ENCODE assay signal across 9 mouse cellular contexts in genomic region chr5:97598741-97599140, GRCm38 (mm10).
DNase-seq lines count a peak whose midpoint lies in the region; ATAC-seq and TF ChIP-seq lines count a peak whose summit lies in the region.
"Had no signal": no experiment of that assay in that cellular context is flagged by ENCODE, and none has a peak within 500 bp of the region (broad histone marks: within the 10 kb centered on the region; RNA-seq: fewer than 3 reads in every experiment).

No protein-coding gene starts in this region.

- H3K9me3 ChIP-seq in heart, embryonic 10.5 days: no peaks in the 10 kb centered on the region
- H3K9me3 ChIP-seq in midbrain, postnatal 0 days (ENCODE audit: low read length): no peaks in the 10 kb centered on the region
- H3K9me3 ChIP-seq in midbrain, embryonic 13.5 days: no peaks in the 10 kb centered on the region

- intact Hi-C loops in heart, adult 2 months (cut with DNase I): loop anchor here (10.0 kb wide), 1 partner anchor 264 kb away; no protein-coding TSS in a partner anchor

- H3K9ac ChIP-seq in heart, adult 2 months (ENCODE audit: low read depth, low read length): no peak overlapping the region
- H3K9ac ChIP-seq in midbrain, postnatal 0 days (replicated peaks; ENCODE audit: low read length, poor library complexity, severe bottlenecking): no peak overlapping the region
- no peak overlapping the region for H3K9ac ChIP-seq in midbrain, embryonic 13.5 days (replicated peaks)

- no peaks in the 10 kb centered on the region for H3K36me3 ChIP-seq in heart, adult 2 months (ENCODE audit: control insufficient read depth, insufficient read depth, low read length)
- H3K36me3 ChIP-seq in heart, embryonic 10.5 days: no peaks in the 10 kb centered on the region
- no peaks in the 10 kb centered on the region for H3K36me3 ChIP-seq in midbrain, postnatal 0 days (ENCODE audit: insufficient read depth, low read length)
- H3K36me3 ChIP-seq in midbrain, embryonic 13.5 days: no peaks in the 10 kb centered on the region

- ATAC-seq in midbrain, postnatal 0 days (ENCODE audit: low FRiP score): no peak
- no peak for ATAC-seq in midbrain, embryonic 13.5 days

- no peak overlapping the region for H3K4me2 ChIP-seq in midbrain, postnatal 0 days (ENCODE audit: low read depth, low read length, poor library complexity, severe bottlenecking)
- H3K4me2 ChIP-seq in midbrain, embryonic 13.5 days (replicated peaks): no peak overlapping the region

- 72% methylated on average over 9 of the region's 9 CpGs for WGBS in heart, adult 2 months
- WGBS in heart, embryonic 10.5 days: 76% methylated on average over 9 of the region's 9 CpGs
- 82% methylated on average over 9 of the region's 9 CpGs for WGBS in midbrain, postnatal 0 days
- 84% methylated on average over 9 of the region's 9 CpGs for WGBS in midbrain, embryonic 13.5 days

- TF ChIP-seq POLR2A in heart, adult 2 months (IDR thresholded peaks at IDR 0.05; ENCODE audit: insufficient read depth, low read depth, low read length): no peak
- TF ChIP-seq POLR2A in cortical plate, adult 2 months (IDR thresholded peaks at IDR 0.05; ENCODE audit: extremely low read depth, insufficient read depth, low read length): no peak

- no peak overlapping the region for H3K4me3 ChIP-seq in heart, adult 2 months
- H3K4me3 ChIP-seq in heart, embryonic 10.5 days: no peak overlapping the region
- no peak overlapping the region for H3K4me3 ChIP-seq in midbrain, postnatal 0 days (ENCODE audit: low read depth, low read length)
- H3K4me3 ChIP-seq in midbrain, embryonic 13.5 days (replicated peaks): no peak overlapping the region
- no peak overlapping the region for H3K4me3 ChIP-seq in cortical plate, adult 2 months (ENCODE audit: insufficient read depth, low read length)

- peak; percentile 28 for TF ChIP-seq CTCF in heart, adult 2 months (IDR thresholded peaks at IDR 0.05)
- TF ChIP-seq CTCF in midbrain, postnatal 0 days (IDR thresholded peaks at IDR 0.05): peak; percentile 54
- peak; percentile 39 for TF ChIP-seq CTCF in cortical plate, adult 2 months (IDR thresholded peaks at IDR 0.05; ENCODE audit: extremely low read depth, insufficient read depth, low read length)

- no peaks in the 10 kb centered on the region for H3K79me2 ChIP-seq in heart, adult 2 months (replicated peaks; ENCODE audit: control insufficient read depth, insufficient read depth, low read length)

- no peaks in the 10 kb centered on the region for H3K4me1 ChIP-seq in heart, adult 2 months (ENCODE audit: control insufficient read depth, insufficient read depth, low read length)
- 0 out of 2 replicates have a peak, but pooled peaks cover 6% of the 10 kb centered on the region for H3K4me1 ChIP-seq in heart, embryonic 10.5 days
- H3K4me1 ChIP-seq in midbrain, postnatal 0 days (ENCODE audit: insufficient read depth, low read length): no peaks in the 10 kb centered on the region
- H3K4me1 ChIP-seq in midbrain, embryonic 13.5 days (replicated peaks): no peaks in the 10 kb centered on the region
- no peaks in the 10 kb centered on the region; the same call in 1 of the 2 replicates for H3K4me1 ChIP-seq in cortical plate, adult 2 months (ENCODE audit: control insufficient read depth, insufficient read depth, low read length)

- TF ChIP-seq EP300 in heart, adult 2 months (IDR thresholded peaks at IDR 0.05; ENCODE audit: insufficient read depth, low read depth, low read length): no peak

- H3K27ac ChIP-seq in heart, adult 2 months: no peak overlapping the region
- no peak overlapping the region for H3K27ac ChIP-seq in heart, embryonic 10.5 days
- H3K27ac ChIP-seq in midbrain, postnatal 0 days (ENCODE audit: low read depth, low read length): no peak overlapping the region
- no peak overlapping the region for H3K27ac ChIP-seq in midbrain, embryonic 13.5 days
- no peak overlapping the region for H3K27ac ChIP-seq in cortical plate, adult 2 months (ENCODE audit: insufficient read depth, low read length)

- no peaks in the 10 kb centered on the region for H3K27me3 ChIP-seq in heart, adult 2 months (ENCODE audit: control insufficient read depth, insufficient read depth, low read length)
- no peaks in the 10 kb centered on the region for H3K27me3 ChIP-seq in heart, embryonic 10.5 days (ENCODE audit: insufficient read depth, poor library complexity, severe bottlenecking)
- H3K27me3 ChIP-seq in midbrain, postnatal 0 days (ENCODE audit: insufficient read depth, low read length): no peaks in the 10 kb centered on the region
- H3K27me3 ChIP-seq in midbrain, embryonic 13.5 days: no peaks in the 10 kb centered on the region

- no peak for DNase-seq in heart, adult 2 months
- no peak for DNase-seq in heart, embryonic 10.5 days (ENCODE audit: low spot score)
- peak; percentile 41 for DNase-seq in midbrain, postnatal 0 days (ENCODE audit: low spot score)
- DNase-seq in adrenal gland, adult (ENCODE audit: inconsistent age in 2 of 2, low spot score in 1 of 2): no peak
- DNase-seq in urinary bladder, postnatal 10 days (ENCODE audit: low spot score): no peak
- DNase-seq: kidney, adult 2 months; lung, postnatal 10 days had no signal
